ENCODE assay signal across 18 mouse cellular contexts in the genomic region with DNA sequence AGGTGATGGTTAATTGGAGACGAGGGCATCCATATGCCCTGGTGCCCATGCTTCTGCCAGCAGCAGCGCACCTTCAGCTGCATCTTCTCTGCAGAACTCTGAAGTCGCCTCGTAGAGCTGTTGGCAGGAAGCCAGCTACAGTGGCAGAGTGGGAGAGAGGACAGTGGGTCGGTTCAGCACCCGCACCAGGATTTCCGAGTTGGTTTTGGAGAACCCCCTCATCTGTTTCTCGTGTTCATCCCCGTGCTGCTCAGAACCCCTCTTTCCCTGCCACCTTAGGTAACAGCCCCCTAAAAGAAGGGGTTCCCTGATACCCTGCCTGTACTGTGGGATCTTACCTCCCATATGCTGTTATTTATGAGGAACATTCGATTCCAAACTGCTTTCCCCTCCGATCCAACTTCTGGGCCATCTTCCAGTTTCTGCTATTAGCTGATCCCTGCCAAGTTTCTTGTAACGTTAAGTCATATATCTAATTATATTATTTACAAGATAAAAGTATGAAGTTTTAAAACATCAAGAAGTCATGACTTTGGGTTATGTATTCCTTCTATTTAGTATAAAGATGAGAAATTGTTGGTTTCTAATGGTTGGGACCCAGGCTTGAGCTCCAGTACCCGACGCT. TPM values are rescaled to one million over a fixed set of nuclear protein-coding genes. Genes with fewer than 3 reads are reported as not detected.
A peak's percentile ranks its signal among the peaks of the same experiment; 100 is the strongest.
DNase-seq lines count a peak whose midpoint lies in the region; ATAC-seq and TF ChIP-seq lines count a peak whose summit lies in the region.
"Had no signal": no experiment of that assay in that cellular context is flagged by ENCODE, and none has a peak within 500 bp of the region (broad histone marks: within the 10 kb centered on the region; RNA-seq: fewer than 3 reads in every experiment).

No protein-coding gene starts in this region.

- TF ChIP-seq EP300 in lung, postnatal 0 days (IDR thresholded peaks at IDR 0.05): no peak

- H3K4me2 ChIP-seq in hindbrain, postnatal 0 days (ENCODE audit: low read depth, low read length): no peak overlapping the region
- H3K4me2 ChIP-seq in hindbrain, embryonic 13.5 days: no peak overlapping the region
- H3K4me2 ChIP-seq in lung, postnatal 0 days (replicated peaks; ENCODE audit: low read depth, low read length): no peak overlapping the region
- H3K4me2 ChIP-seq: midbrain, embryonic 15.5 days; neural tube, embryonic 15.5 days had no signal

- peak; percentile 28 for DNase-seq in hindbrain, postnatal 0 days (ENCODE audit: low spot score)
- DNase-seq in lung, postnatal 0 days (ENCODE audit: low spot score): peak; percentile 11
- DNase-seq in lung, postnatal 36 days: no peak
- DNase-seq in right cerebral cortex, adult 2 months (ENCODE audit: low spot score in 2 of 2): peak; percentile 55 to 56
- no peak for DNase-seq in gastrocnemius, adult 18-20 months (ENCODE audit: low spot score)
- DNase-seq: adrenal gland, postnatal 36 days; cerebellum, adult 2 months; gastrocnemius, adult 2 months had no signal

- 59% methylated on average over 14 of the region's 14 CpGs for WGBS in hindbrain, postnatal 0 days
- WGBS in hindbrain, embryonic 13.5 days: 89% methylated on average over 14 of the region's 14 CpGs
- 58% methylated on average over 14 of the region's 14 CpGs for WGBS in lung, postnatal 0 days

- no peak overlapping the region for H3K9ac ChIP-seq in hindbrain, postnatal 0 days (replicated peaks; ENCODE audit: low read length)
- no peak overlapping the region for H3K9ac ChIP-seq in hindbrain, embryonic 13.5 days
- no peak overlapping the region for H3K9ac ChIP-seq in lung, postnatal 0 days (replicated peaks; ENCODE audit: low read depth)
- H3K9ac ChIP-seq: liver, embryonic 14.5 days; midbrain, embryonic 15.5 days; neural tube, embryonic 15.5 days had no signal

- no peak for TF ChIP-seq POLR2A in cortical plate, adult 2 months (IDR thresholded peaks at IDR 0.05; ENCODE audit: extremely low read depth, insufficient read depth, low read length)

- no peak for ATAC-seq in hindbrain, postnatal 0 days
- ATAC-seq in hindbrain, embryonic 13.5 days (ENCODE audit: low FRiP score): no peak
- no peak for ATAC-seq in lung, postnatal 0 days
- ATAC-seq: intestine, postnatal 0 days; midbrain, embryonic 15.5 days had no signal

- H3K4me1 ChIP-seq in hindbrain, postnatal 0 days (ENCODE audit: insufficient read depth, low read length): no peaks in the 10 kb centered on the region
- H3K4me1 ChIP-seq in hindbrain, embryonic 13.5 days (replicated peaks): peaks cover 7% of the 10 kb centered on the region; the same call in 1 of the 2 replicates
- no peaks in the 10 kb centered on the region for H3K4me1 ChIP-seq in lung, postnatal 0 days (ENCODE audit: insufficient read depth, low read depth, low read length)
- H3K4me1 ChIP-seq in cortical plate, adult 2 months (ENCODE audit: control insufficient read depth, insufficient read depth, low read length): peaks cover 19% of the 10 kb centered on the region

- no peak overlapping the region for H3K4me3 ChIP-seq in hindbrain, postnatal 0 days (ENCODE audit: low read length)
- H3K4me3 ChIP-seq in hindbrain, embryonic 13.5 days: no peak overlapping the region
- no peak overlapping the region for H3K4me3 ChIP-seq in lung, postnatal 0 days (ENCODE audit: low read depth, low read length)
- no peak overlapping the region for H3K4me3 ChIP-seq in cortical plate, adult 2 months (ENCODE audit: insufficient read depth, low read length)
- H3K4me3 ChIP-seq: gastrocnemius, adult 2 months; heart, embryonic 10.5 days; hindbrain, embryonic 10.5 days; left cerebral cortex, adult 2 months; midbrain, embryonic 15.5 days; neural tube, embryonic 15.5 days had no signal

- H3K27ac ChIP-seq in hindbrain, postnatal 0 days: no peak overlapping the region
- H3K27ac ChIP-seq in hindbrain, embryonic 13.5 days: no peak overlapping the region
- H3K27ac ChIP-seq in lung, postnatal 0 days (ENCODE audit: low read length): no peak overlapping the region
- peak overlapping the region; percentile 8; the same call in 1 of the 2 replicates for H3K27ac ChIP-seq in cortical plate, adult 2 months (ENCODE audit: insufficient read depth, low read length)
- H3K27ac ChIP-seq: gastrocnemius, adult 2 months; heart, embryonic 10.5 days; hindbrain, embryonic 10.5 days; liver, embryonic 14.5 days; midbrain, embryonic 15.5 days; neural tube, embryonic 15.5 days had no signal

- H3K9me3 ChIP-seq in hindbrain, postnatal 0 days (ENCODE audit: low read length): no peaks in the 10 kb centered on the region
- H3K9me3 ChIP-seq in hindbrain, embryonic 13.5 days: no peaks in the 10 kb centered on the region
- no peaks in the 10 kb centered on the region for H3K9me3 ChIP-seq in lung, postnatal 0 days (ENCODE audit: low read length)
- H3K9me3 ChIP-seq: heart, embryonic 10.5 days; hindbrain, embryonic 10.5 days; midbrain, embryonic 15.5 days; neural tube, embryonic 15.5 days had no signal

- H3K27me3 ChIP-seq in hindbrain, postnatal 0 days (ENCODE audit: insufficient read depth, low read length): no peaks in the 10 kb centered on the region
- no peaks in the 10 kb centered on the region for H3K27me3 ChIP-seq in hindbrain, embryonic 13.5 days
- no peaks in the 10 kb centered on the region for H3K27me3 ChIP-seq in lung, postnatal 0 days (replicated peaks; ENCODE audit: insufficient read depth, low read length)
- H3K27me3 ChIP-seq: midbrain, embryonic 15.5 days; neural tube, embryonic 15.5 days had no signal

- peaks cover 27% of the 10 kb centered on the region; the same call in 1 of the 2 replicates for H3K36me3 ChIP-seq in hindbrain, postnatal 0 days (ENCODE audit: insufficient read depth, low read length)
- peaks cover 47% of the 10 kb centered on the region for H3K36me3 ChIP-seq in hindbrain, embryonic 13.5 days
- H3K36me3 ChIP-seq in lung, postnatal 0 days (ENCODE audit: insufficient read depth, low read length): no peaks in the 10 kb centered on the region
- H3K36me3 ChIP-seq: heart, embryonic 10.5 days had no signal

- TF ChIP-seq CTCF in hindbrain, postnatal 0 days (IDR thresholded peaks at IDR 0.05; ENCODE audit: low read depth): no peak
- no peak for TF ChIP-seq CTCF in lung, postnatal 0 days (IDR thresholded peaks at IDR 0.05)
- TF ChIP-seq CTCF in cortical plate, adult 2 months (IDR thresholded peaks at IDR 0.05; ENCODE audit: extremely low read depth, insufficient read depth, low read length): no peak

RNA-seq across cellular contexts. Expression of a gene that starts 38.7 kb away (rescaled TPM):
- not detected in 2 replicates for total RNA-seq in hindbrain, postnatal 0 days (2014; rRNA removed)
- polyA plus RNA-seq in hindbrain, postnatal 0 days (2015; fragmentation: Nextera tagmentation; extraction: Ambion mirVana): not detected in 2 replicates
- polyA plus RNA-seq in hindbrain, embryonic 13.5 days (2015; fragmentation: Nextera tagmentation; extraction: Ambion mirVana): not detected in 2 replicates
- polyA plus RNA-seq in lung, postnatal 0 days (2015; fragmentation: Nextera tagmentation; extraction: Ambion mirVana): not detected in 2 replicates
- polyA plus RNA-seq in cortical plate, adult 2 months (2012; rRNA removed): not detected in 2 replicates
- total RNA-seq in gastrocnemius, adult 18-20 months (2021): not detected
- total RNA-seq: CH12.LX; gastrocnemius, adult 2 months; left cerebral cortex, adult 2 months had no signal
- polyA plus RNA-seq: cerebellum, adult 2 months; heart, embryonic 10.5 days; hindbrain, embryonic 10.5 days; intestine, postnatal 0 days; liver, embryonic 14.5 days; midbrain, embryonic 15.5 days had no signal

Comparison
In these comparisons a context has a peak if more than half of its experiments do, and no peak if none do; other contexts are left out.
1. DNase-seq: peak in hindbrain, postnatal 0 days (single experiment), lung, postnatal 0 days (single experiment) and right cerebral cortex, adult 2 months (2 of 2); none in lung, postnatal 36 days (single experiment) and gastrocnemius, adult 18-20 months (single experiment).